Mouse (Mus musculus): ENCODE measurements at regions not wholly inside any gene's neighbourhood (a gene's known extent, or its start where the extent isn't known, plus 50 kb on each side); places are given as distances from the start of the nearest gene placed in this dataset.

DNA sequence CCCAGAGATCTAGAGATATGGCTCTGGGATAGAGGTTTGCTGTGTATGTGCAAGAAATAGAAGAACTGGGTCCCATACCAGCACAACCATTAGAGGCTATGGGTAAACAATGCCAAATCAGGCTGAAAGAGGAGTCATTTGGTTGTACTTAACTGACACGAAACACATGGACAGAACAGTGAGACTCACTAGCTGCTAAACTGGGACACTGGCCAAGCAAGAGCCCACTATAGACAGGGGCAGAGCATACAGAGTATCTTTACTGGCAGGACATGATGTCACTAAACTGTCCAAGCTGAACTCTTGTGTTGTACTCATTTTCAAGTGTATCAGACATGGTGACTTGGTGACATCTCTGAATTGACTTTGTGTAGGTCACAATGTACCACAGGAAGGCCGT is 371.3 kb upstream of the Dynlrb2 start:
- TF ChIP-seq EP300 (IDR thresholded peaks at IDR 0.05; ENCODE audit: low read depth) (no peak), CTCF (IDR thresholded peaks at IDR 0.05; ENCODE audit: low read depth) (no peak)
